Mouse (Mus musculus): ENCODE data around the gene Zbtb9.

GRCm38 (mm10) chr17:27027460-27028283 lies 54.7 kb downstream of the Zbtb9 start:
- TF ChIP-seq MAFK (IDR thresholded peaks at IDR 0.05; ENCODE audit: insufficient read depth, low read depth, low read length) (no peak), HCFC1 (IDR thresholded peaks at IDR 0.05; ENCODE audit: borderline replicate concordance, insufficient read depth, low read length) (no peak), ZC3H11A (IDR thresholded peaks at IDR 0.05; ENCODE audit: borderline replicate concordance, low read depth, low read length) (no peak)

Measured in ES-E14 (cell line).